Mouse (Mus musculus) megakaryocyte, embryonic 14.5 days (primary cell): ENCODE results near the gene Vmp1.

ENCODE experiments used
- FLI1 ChIP-seq: IDR thresholded peaks from 2 replicates; pipeline ENCODE4 v1.6.1; 2012; ENCODE audit warnings: low read length, inconsistent platforms, mixed read lengths
- GATA1 ChIP-seq: IDR thresholded peaks from 3 replicates; pipeline ENCODE4 v1.6.1; 2012; ENCODE audit warnings: mixed read lengths, low read length, inconsistent platforms, borderline replicate concordance

- TF ChIP-seq GATA1 (no peak), FLI1 (no peak)
These were observed 39.1 kb downstream of the Vmp1 start for GRCm38 (mm10) chr11:86644553-86644952.
